Mouse (Mus musculus): Measurements from ENCODE around the gene Timm8a2. TPM values are rescaled to one million over a fixed set of nuclear protein-coding genes. Genes with fewer than 3 reads are reported as not detected.
A peak's percentile ranks its signal among the peaks of the same experiment; 100 is the strongest.
"Not testable (repeated sequence)": the region's sequence is repeated elsewhere in the genome, so short reads cannot be mapped to it uniquely, and the experiment has no call there.

Gene Timm8a2
- polyA plus RNA-seq, 1 experiment from 2014 or later = not detected

- no peak for ATAC-seq (replicated peaks; ENCODE audit: insufficient number of reproducible peaks, insufficient read depth, low FRiP score, low read depth)
- no peak overlapping the region for H3K4me3 ChIP-seq
- H3K4me2 ChIP-seq = no peak overlapping the region
- H3K9ac ChIP-seq = no peak overlapping the region
- H3K9me3 ChIP-seq (replicated peaks) = no peaks in the 10 kb centered on the region
- no peak overlapping the region for H3K27ac ChIP-seq
- H3K4me1 ChIP-seq (replicated peaks) = no peaks in the 10 kb centered on the region
- 5% methylated on average over 3 of the region's 3 CpGs for whole genome bisulfite sequencing
- no peaks in the 10 kb centered on the region for H3K36me3 ChIP-seq
- peaks cover 27% of the 10 kb centered on the region for H3K27me3 ChIP-seq
Observed at GRCm38 (mm10) chr14:122060642-122061041, 26.2 kb downstream of the Timm8a2 start.

GRCm38 (mm10) chr14:122061376-122061775 is 26.9 kb downstream of the Timm8a2 start:
- Histone ChIP-seq H3K27me3 (peaks cover 35% of the 10 kb centered on the region), H3K9me3 (replicated peaks) (no peaks in the 10 kb centered on the region), H3K4me3 (no peak overlapping the region), H3K27ac (no peak overlapping the region), H3K9ac (no peak overlapping the region), H3K4me2 (no peak overlapping the region), H3K36me3 (no peaks in the 10 kb centered on the region), H3K4me1 (replicated peaks) (no peaks in the 10 kb centered on the region)
- ATAC-seq (replicated peaks; ENCODE audit: insufficient number of reproducible peaks, insufficient read depth, low FRiP score, low read depth) = no peak
- 77% methylated on average over 6 of the region's 6 CpGs for WGBS

DNA sequence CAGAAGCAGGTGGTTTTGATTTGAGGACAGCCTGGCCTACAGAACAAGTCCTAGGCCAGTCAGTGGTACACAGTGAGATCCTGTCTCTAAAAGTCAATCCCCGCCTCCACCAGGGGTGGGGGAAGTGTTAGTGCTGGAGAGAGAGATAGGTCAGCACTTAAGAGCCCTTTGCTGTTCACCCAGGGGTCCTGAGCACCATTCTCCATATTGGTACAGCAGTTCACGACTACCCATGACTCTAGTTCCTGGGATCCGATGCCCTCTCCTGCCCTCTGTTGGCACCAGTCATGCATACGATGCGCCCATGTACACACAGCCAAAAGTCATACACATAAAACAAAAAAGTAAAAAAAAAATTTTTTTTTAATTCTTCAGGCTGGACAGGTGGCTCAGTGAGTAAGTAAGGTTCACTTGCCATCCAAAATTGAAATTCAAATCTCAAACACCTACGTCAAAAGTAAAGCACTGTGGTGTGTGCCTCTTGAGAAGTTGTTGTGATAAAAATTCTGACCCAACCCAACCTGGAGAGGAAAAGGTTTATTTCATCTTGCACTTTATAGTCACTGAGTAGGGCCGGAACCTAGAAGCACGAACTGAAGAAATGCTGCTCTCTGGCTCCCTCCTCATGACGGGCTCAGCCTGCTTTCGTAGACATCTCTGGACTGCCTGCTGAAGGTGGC is 28.1 kb downstream of the Timm8a2 start:
- ATAC-seq (replicated peaks; ENCODE audit: insufficient number of reproducible peaks, insufficient read depth, low FRiP score, low read depth) = no peak
- WGBS = 82% methylated on average over 10 of the region's 10 CpGs
- H3K27ac ChIP-seq = no peak overlapping the region
- peaks cover 46% of the 10 kb centered on the region for H3K27me3 ChIP-seq
- H3K4me2 ChIP-seq = no peak overlapping the region
- no peaks in the 10 kb centered on the region for H3K9me3 ChIP-seq (replicated peaks)
- no peaks in the 10 kb centered on the region for H3K4me1 ChIP-seq (replicated peaks)
- no peak overlapping the region for H3K9ac ChIP-seq
- H3K36me3 ChIP-seq = no peaks in the 10 kb centered on the region
- H3K4me3 ChIP-seq = no peak overlapping the region

DNA sequence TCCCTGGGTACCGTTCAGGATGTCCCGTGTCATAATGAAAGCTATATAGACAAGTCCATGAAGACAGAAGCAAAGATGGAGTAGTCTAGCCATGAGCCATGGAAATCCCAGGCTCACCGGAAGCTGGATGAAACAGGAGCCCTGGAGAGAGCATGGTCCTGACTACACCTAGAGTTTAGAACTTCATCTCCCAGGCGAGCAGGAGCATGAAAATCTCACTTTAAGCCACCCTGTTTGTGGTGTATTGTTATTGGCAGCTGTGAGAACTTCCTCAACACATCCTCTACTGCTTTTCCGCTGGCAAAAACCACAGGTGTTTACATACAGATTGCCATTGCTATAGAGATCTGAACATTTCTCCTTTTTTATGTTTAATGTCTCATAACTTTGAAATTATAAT is 29.1 kb downstream of the Timm8a2 start:
- no peak overlapping the region for H3K4me2 ChIP-seq
- H3K4me3 ChIP-seq = no peak overlapping the region
- peaks cover 3% of the 10 kb centered on the region for H3K4me1 ChIP-seq (replicated peaks)
- H3K36me3 ChIP-seq = no peaks in the 10 kb centered on the region
- H3K9ac ChIP-seq = no peak overlapping the region
- 70% methylated on average over 5 of the region's 5 CpGs for WGBS
- ATAC-seq (replicated peaks; ENCODE audit: insufficient number of reproducible peaks, insufficient read depth, low FRiP score, low read depth) = no peak
- H3K27me3 ChIP-seq = peaks cover 45% of the 10 kb centered on the region
- no peak overlapping the region for H3K27ac ChIP-seq
- no peaks in the 10 kb centered on the region for H3K9me3 ChIP-seq (replicated peaks)

DNA sequence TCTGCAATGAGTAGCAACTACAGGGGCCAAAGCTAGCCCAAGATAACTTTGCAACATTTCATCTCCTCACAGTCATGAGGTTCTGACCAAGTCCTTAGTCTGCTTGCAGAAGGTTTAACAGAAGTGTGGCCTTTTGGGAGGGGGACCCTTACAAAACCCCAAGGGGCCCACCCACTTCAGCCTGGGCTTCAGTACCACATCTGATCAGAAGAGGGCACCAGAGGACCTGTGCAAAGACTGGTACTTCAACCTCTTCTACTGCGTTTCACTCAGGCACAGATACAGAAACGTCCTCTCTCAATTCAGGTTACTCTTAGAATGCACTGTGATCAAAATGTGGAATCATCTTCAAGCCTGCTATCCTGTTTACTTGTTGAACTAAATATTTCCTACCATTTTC is 30.0 kb downstream of the Timm8a2 start:
- Histone ChIP-seq H3K9me3 (replicated peaks) (no peaks in the 10 kb centered on the region), H3K27me3 (peaks cover 45% of the 10 kb centered on the region), H3K4me2 (no peak overlapping the region), H3K9ac (no peak overlapping the region), H3K4me3 (no peak overlapping the region), H3K4me1 (replicated peaks) (peaks cover 12% of the 10 kb centered on the region), H3K36me3 (no peaks in the 10 kb centered on the region), H3K27ac (no peak overlapping the region)
- no peak for ATAC-seq (replicated peaks; ENCODE audit: insufficient number of reproducible peaks, insufficient read depth, low FRiP score, low read depth)
- 5% methylated on average over 2 of the region's 2 CpGs for WGBS

- Histone ChIP-seq H3K27me3 (peaks cover 56% of the 10 kb centered on the region), H3K36me3 (no peaks in the 10 kb centered on the region), H3K4me1 (replicated peaks) (peaks cover 20% of the 10 kb centered on the region), H3K4me3 (no peak overlapping the region), H3K9me3 (replicated peaks) (no peaks in the 10 kb centered on the region), H3K27ac (no peak overlapping the region), H3K9ac (no peak overlapping the region), H3K4me2 (no peak overlapping the region)
- WGBS = 62% methylated on average over 4 of the region's 4 CpGs
- no peak for ATAC-seq (replicated peaks; ENCODE audit: insufficient number of reproducible peaks, insufficient read depth, low FRiP score, low read depth)
Observed at GRCm38 (mm10) chr14:122066243-122066642, 31.8 kb downstream of the Timm8a2 start.

- not testable (repeated sequence) for H3K36me3 ChIP-seq; H3K9me3 ChIP-seq (replicated peaks); H3K27ac ChIP-seq; H3K4me3 ChIP-seq; H3K9ac ChIP-seq; H3K4me2 ChIP-seq; ATAC-seq (replicated peaks; ENCODE audit: insufficient number of reproducible peaks, insufficient read depth, low FRiP score, low read depth)
- Histone ChIP-seq H3K27me3 (peaks cover 70% of the 10 kb centered on the region), H3K4me1 (replicated peaks) (peaks cover 20% of the 10 kb centered on the region)
- WGBS = 65% methylated on average over 3 of the region's 3 CpGs
Observed at GRCm38 (mm10) chr14:122068036-122068435, 33.6 kb downstream of the Timm8a2 start.

- Histone ChIP-seq H3K4me1 (replicated peaks) (peaks cover 20% of the 10 kb centered on the region), H3K27me3 (peaks cover 71% of the 10 kb centered on the region), H3K27ac (peak overlapping the region; percentile 17), H3K4me2 (peak overlapping the region; percentile 35), H3K36me3 (no peaks in the 10 kb centered on the region), H3K4me3 (no peak overlapping the region), H3K9ac (no peak overlapping the region), H3K9me3 (replicated peaks) (no peaks in the 10 kb centered on the region)
- ATAC-seq (replicated peaks; ENCODE audit: insufficient number of reproducible peaks, insufficient read depth, low FRiP score, low read depth) = peak; percentile 71
- 17% methylated on average over 11 of the region's 11 CpGs for WGBS
Observed at GRCm38 (mm10) chr14:122068801-122069695, 34.6 kb downstream of the Timm8a2 start.

DNA sequence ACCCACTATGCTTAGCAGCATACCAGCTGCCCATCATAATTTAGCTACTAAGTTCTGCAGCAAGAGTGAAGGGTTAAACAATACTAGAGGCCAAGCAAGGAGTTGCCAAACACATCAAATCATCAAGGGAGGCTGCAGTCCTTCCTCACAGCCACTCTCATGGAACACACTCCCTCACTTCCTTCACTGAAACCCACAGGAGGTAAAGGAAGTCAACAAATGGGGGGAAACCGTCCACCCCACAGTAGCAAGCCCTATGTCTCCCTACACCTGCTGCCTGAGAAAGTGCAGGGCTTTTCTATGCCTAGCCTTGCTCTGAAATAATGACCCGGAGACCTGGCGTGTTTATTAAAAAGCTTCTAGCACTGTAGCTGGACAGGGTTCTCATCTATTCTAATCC is 35.5 kb downstream of the Timm8a2 start:
- Histone ChIP-seq H3K27me3 (peaks cover 66% of the 10 kb centered on the region), H3K4me3 (no peak overlapping the region)
- WGBS = 68% methylated on average over 3 of the region's 3 CpGs

DNA sequence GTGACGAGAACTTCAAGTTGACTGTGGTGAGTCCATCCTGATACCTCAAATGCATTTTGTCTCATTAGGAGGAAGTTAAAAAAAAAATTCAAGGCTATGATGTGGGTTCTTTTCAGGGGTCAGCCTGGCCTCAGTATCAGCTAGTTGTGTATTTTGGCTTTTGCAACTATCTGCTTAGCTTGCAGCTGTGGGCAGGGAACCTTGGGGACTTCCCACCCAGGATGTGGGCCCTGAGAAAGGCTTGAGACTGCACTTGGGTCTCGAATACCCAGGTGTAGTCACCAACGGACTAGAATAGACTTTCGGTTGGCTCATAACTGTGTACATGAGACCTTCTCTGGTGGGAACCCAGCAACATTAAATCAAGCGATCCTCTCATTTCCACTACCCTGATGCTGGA is 38.9 kb downstream of the Timm8a2 start:
- 81% methylated on average over 5 of the region's 5 CpGs for WGBS
- Histone ChIP-seq H3K27me3 (peaks cover 40% of the 10 kb centered on the region), H3K36me3 (no peaks in the 10 kb centered on the region), H3K4me2 (no peak overlapping the region), H3K4me3 (no peak overlapping the region), H3K4me1 (replicated peaks) (peaks cover 28% of the 10 kb centered on the region), H3K9me3 (replicated peaks) (no peaks in the 10 kb centered on the region), H3K27ac (no peak overlapping the region), H3K9ac (no peak overlapping the region)
- no peak for ATAC-seq (replicated peaks; ENCODE audit: insufficient number of reproducible peaks, insufficient read depth, low FRiP score, low read depth)

More for the DNA sequence above, 35.5 kb downstream of the Timm8a2 start:
- Histone ChIP-seq H3K9me3 (replicated peaks) (no peaks in the 10 kb centered on the region), H3K4me2 (no peak overlapping the region), H3K36me3 (no peaks in the 10 kb centered on the region), H3K27ac (no peak overlapping the region), H3K9ac (no peak overlapping the region), H3K4me1 (replicated peaks) (peaks cover 20% of the 10 kb centered on the region)
- ATAC-seq (replicated peaks; ENCODE audit: insufficient number of reproducible peaks, insufficient read depth, low FRiP score, low read depth) = no peak

GRCm38 (mm10) chr14:122074360-122074759 is 39.9 kb downstream of the Timm8a2 start:
- no peak for ATAC-seq (replicated peaks; ENCODE audit: insufficient number of reproducible peaks, insufficient read depth, low FRiP score, low read depth)
- H3K4me2 ChIP-seq = no peak overlapping the region
- H3K27me3 ChIP-seq = peaks cover 42% of the 10 kb centered on the region
- H3K9me3 ChIP-seq (replicated peaks) = no peaks in the 10 kb centered on the region
- no peaks in the 10 kb centered on the region for H3K36me3 ChIP-seq
- peaks cover 19% of the 10 kb centered on the region for H3K4me1 ChIP-seq (replicated peaks)
- H3K4me3 ChIP-seq = no peak overlapping the region
- no peak overlapping the region for H3K27ac ChIP-seq
- H3K9ac ChIP-seq = no peak overlapping the region
- WGBS = 63% methylated on average over 10 of the region's 10 CpGs
